Mouse (Mus musculus) small intestine, adult 2 months (tissue): ENCODE data around the gene Pcare.

ENCODE experiments used
- CTCF ChIP-seq: fragments of 200-500 bp; IDR thresholded peaks from 2 replicates; pipeline ENCODE4 v1.5.1; 2012; ENCODE audit warnings: low read depth, mild to moderate bottlenecking, control low read depth, inconsistent platforms, low read length, moderate library complexity, mixed read lengths; ENCODE audit not compliant: insufficient replicate concordance, insufficient read length; ENCODE audit errors: extremely low read depth
- POLR2A ChIP-seq: fragments of 200-500 bp; IDR thresholded peaks from 2 replicates; pipeline ENCODE4 v1.6.1; 2012; ENCODE audit warnings: low read depth, mild to moderate bottlenecking, control low read depth, inconsistent platforms, low read length, moderate library complexity

- no peak for TF ChIP-seq CTCF
- no peak for TF ChIP-seq POLR2A
Observed at GRCm38 (mm10) chr17:71696396-71696795, 56.3 kb downstream of the Pcare start.
